Mouse (Mus musculus) heart, embryonic 14.5 days (tissue): ENCODE measurements at regions not wholly inside any gene's neighbourhood (a gene's known extent, or its start where the extent isn't known, plus 50 kb on each side); places are given as distances from the start of the nearest gene placed in this dataset.

Experiments
- ATAC-seq: fragments of 200-750 bp; cut with Nextera tagmentation; 2 replicates; pipeline ENCODE4 v1.8.0; 2017; ENCODE audit warnings: low read depth, moderate TSS enrichment; ENCODE audit not compliant: insufficient number of reproducible peaks, insufficient read depth, low FRiP score
- H3K27ac ChIP-seq, 2 experiments: fragments of 200-500 bp in 1 of 2; fragments of 300-500 bp in 1 of 2; sonication (generic) in 1 of 2; replicated peaks in 1 of 2; 2 replicates each; pipeline ENCODE4 v1.5.1; 2012 to 2014; ENCODE audit warnings: low read depth in 2 of 2, low read length in 2 of 2, control low read depth in 1 of 2, mild to moderate bottlenecking in 1 of 2, mixed read lengths in 1 of 2; ENCODE audit not compliant: control insufficient read depth in 1 of 2, insufficient read depth in 1 of 2
- H3K27me3 ChIP-seq: fragments of 300-500 bp; sonication (generic); 2 replicates; pipeline ENCODE4 v1.6.1; 2014; ENCODE audit warnings: mild to moderate bottlenecking, low read length, control low read depth; ENCODE audit not compliant: control insufficient read depth, insufficient read depth
- H3K36me3 ChIP-seq: fragments of 300-500 bp; sonication (generic); 2 replicates; pipeline ENCODE4 v1.6.1; 2014; ENCODE audit warnings: mild to moderate bottlenecking, control low read depth, low read length, mixed read lengths; ENCODE audit not compliant: control insufficient read depth, insufficient read depth
- H3K4me1 ChIP-seq, 2 experiments: fragments of 200-500 bp in 1 of 2; fragments of 300-500 bp in 1 of 2; sonication (generic) in 1 of 2; 2 replicates each; pipeline ENCODE4 v1.6.1; 2012 to 2014; ENCODE audit warnings: low read length in 2 of 2, control low read depth in 1 of 2, mixed read lengths in 1 of 2; ENCODE audit not compliant: control insufficient read depth in 2 of 2, insufficient read depth in 2 of 2
- H3K4me2 ChIP-seq: fragments of 300-500 bp; sonication (generic); 2 replicates; pipeline ENCODE4 v1.6.1; 2014; ENCODE audit warnings: mild to moderate bottlenecking, low read length
- H3K4me3 ChIP-seq, 2 experiments: fragments of 200-500 bp in 1 of 2; fragments of 300-500 bp in 1 of 2; sonication (generic) in 1 of 2; 2 replicates each; pipeline ENCODE4 v1.5.1; 2012 to 2014; ENCODE audit warnings: low read length in 2 of 2, mild to moderate bottlenecking in 2 of 2, control low read depth in 1 of 2, low read depth in 1 of 2, moderate library complexity in 1 of 2; ENCODE audit not compliant: control insufficient read depth in 1 of 2, insufficient read depth in 1 of 2
- H3K9ac ChIP-seq: fragments of 300-500 bp; sonication (generic); 2 replicates; pipeline ENCODE4 v1.6.1; 2014; ENCODE audit warnings: mild to moderate bottlenecking, low read length
- H3K9me3 ChIP-seq: fragments of 300-500 bp; sonication (generic); 2 replicates; pipeline ENCODE4 v1.6.1; 2016; ENCODE audit warnings: low read length, control low read depth; ENCODE audit not compliant: control insufficient read depth
- whole genome bisulfite sequencing: fragments of 180-500 bp; shearing (Covaris S2); extraction: QIAGEN DNeasy Blood & Tissue Kit; methylation state at CpG from one replicate; pipeline ENCODE4 v1.1.7; 2014; 5-methylcytosine and 5-hydroxymethylcytosine counted together

GRCm38 (mm10) chr12:31130434-31130833, 56.8 kb downstream of the Fam110c start:
- no peaks in the 10 kb centered on the region for H3K27me3 ChIP-seq
- H3K4me3 ChIP-seq, result no peak overlapping the region
- no peaks in the 10 kb centered on the region for H3K36me3 ChIP-seq
- H3K4me1 ChIP-seq, result no peaks in the 10 kb centered on the region; a peak in 1 of 4 replicates
- H3K9ac ChIP-seq, result no peak overlapping the region
- WGBS, result 70% methylated on average over 2 of the region's 2 CpGs
- H3K9me3 ChIP-seq, result no peaks in the 10 kb centered on the region
- no peak overlapping the region for H3K4me2 ChIP-seq
- no peak for ATAC-seq
- no peak overlapping the region for H3K27ac ChIP-seq

- peaks cover 7 to 18% of the 10 kb centered on the region in 2 experiments for H3K4me1 ChIP-seq
- ATAC-seq, result no peak
- no peak overlapping the region for H3K4me2 ChIP-seq
- no peaks in the 10 kb centered on the region for H3K9me3 ChIP-seq
- H3K9ac ChIP-seq, result no peak overlapping the region
- H3K36me3 ChIP-seq, result no peaks in the 10 kb centered on the region
- 72% methylated on average over 6 of the region's 6 CpGs for WGBS
- no peak overlapping the region for H3K4me3 ChIP-seq
- no peaks in the 10 kb centered on the region for H3K27me3 ChIP-seq
- H3K27ac ChIP-seq, result no peak overlapping the region
Observed at GRCm38 (mm10) chr12:31134465-31134992, 60.9 kb downstream of the Fam110c start.

GRCm38 (mm10) chr12:31136364-31136763, 62.7 kb downstream of the Fam110c start:
- 82% methylated on average over 10 of the region's 10 CpGs for WGBS
- Histone ChIP-seq H3K9ac (no peak overlapping the region), H3K4me3 (no peak overlapping the region), H3K27ac (no peak overlapping the region; a peak in 1 of 4 replicates), H3K27me3 (no peaks in the 10 kb centered on the region), H3K9me3 (no peaks in the 10 kb centered on the region), H3K36me3 (no peaks in the 10 kb centered on the region), H3K4me1 (peaks cover 10 to 18% of the 10 kb centered on the region in 2 experiments), H3K4me2 (no peak overlapping the region)
- ATAC-seq, result no peak

GRCm38 (mm10) chr12:31136911-31137310, 63.2 kb downstream of the Fam110c start:
- H3K27ac ChIP-seq, result peak overlapping the region; percentile 44 to 78
- H3K4me1 ChIP-seq, result peaks cover 10 to 18% of the 10 kb centered on the region in 2 experiments
- H3K4me2 ChIP-seq, result no peak overlapping the region
- H3K36me3 ChIP-seq, result no peaks in the 10 kb centered on the region
- no peak overlapping the region for H3K4me3 ChIP-seq
- H3K27me3 ChIP-seq, result no peaks in the 10 kb centered on the region
- no peak overlapping the region for H3K9ac ChIP-seq
- no peak for ATAC-seq
- WGBS, result 16% methylated on average over 3 of the region's 3 CpGs
- no peaks in the 10 kb centered on the region for H3K9me3 ChIP-seq

- H3K36me3 ChIP-seq, result no peaks in the 10 kb centered on the region
- peaks cover 10 to 18% of the 10 kb centered on the region in 2 experiments for H3K4me1 ChIP-seq
- H3K9ac ChIP-seq, result no peak overlapping the region
- ATAC-seq, result no peak
- no peak overlapping the region for H3K4me3 ChIP-seq
- H3K27me3 ChIP-seq, result no peaks in the 10 kb centered on the region
- H3K4me2 ChIP-seq, result no peak overlapping the region
- H3K9me3 ChIP-seq, result no peaks in the 10 kb centered on the region
- 34% methylated on average over 5 of the region's 5 CpGs for WGBS
- H3K27ac ChIP-seq, result peak overlapping the region; percentile 70 to 78
Observed at GRCm38 (mm10) chr12:31137431-31137830, 63.8 kb downstream of the Fam110c start.

GRCm38 (mm10) chr12:31139853-31140252, 66.2 kb downstream of the Fam110c start:
- Histone ChIP-seq H3K9ac (no peak overlapping the region), H3K36me3 (no peaks in the 10 kb centered on the region), H3K4me1 (peaks cover 10 to 18% of the 10 kb centered on the region in 2 experiments), H3K4me2 (no peak overlapping the region), H3K27ac (no peak overlapping the region), H3K27me3 (no peaks in the 10 kb centered on the region), H3K4me3 (no peak overlapping the region), H3K9me3 (no peaks in the 10 kb centered on the region)
- ATAC-seq, result no peak
- WGBS, result 44% methylated on average over 4 of the region's 4 CpGs

GRCm38 (mm10) chr12:31143266-31143665, 69.6 kb downstream of the Fam110c start:
- Histone ChIP-seq H3K4me2 (no peak overlapping the region), H3K36me3 (no peaks in the 10 kb centered on the region), H3K27ac (no peak overlapping the region), H3K27me3 (no peaks in the 10 kb centered on the region), H3K9me3 (no peaks in the 10 kb centered on the region), H3K4me1 (peaks cover 10 to 11% of the 10 kb centered on the region in 2 experiments), H3K4me3 (no peak overlapping the region), H3K9ac (no peak overlapping the region)
- 77% methylated on average over 6 of the region's 6 CpGs for WGBS
- ATAC-seq, result no peak
